Mouse (Mus musculus) gastrocnemius, adult 18-20 months (tissue): ENCODE data around the gene Vmn1r232. TPM values are rescaled to one million over a fixed set of nuclear protein-coding genes. Genes with fewer than 3 reads are reported as not detected.

Experiments
- DNase-seq: peaks from one replicate; pipeline ENCODE4 v3.0.0; 2021; ENCODE audit warnings: low spot score
- long read RNA-seq, 2 experiments: library from polyadenylated mRNA; stranded (forward); transcript quantifications; one replicate each; pipeline ENCODE4 v2.0.0; 2021
- total RNA-seq, 2 experiments: library from RNA; stranded (reverse); gene quantifications; 2 replicates each; pipeline ENCODE4 v1.2.3; 2021

Vmn1r232 gene
- total RNA-seq = not detected
- long read RNA-seq, experiment 1 = 0 reads
- long read RNA-seq, experiment 2 = 0 reads

- no peak for DNase-seq
These were observed at the start of gene Vmn1r232 for GRCm38 (mm10) chr17:20919614-20920013. Gene Vmn1r232, minus strand, starts transcription at chr17:20919714.

GRCm38 (mm10) chr17:20966681-20967080 lies 47.2 kb upstream of the Vmn1r232 start:
- DNase-seq = peak; percentile 20

DNA sequence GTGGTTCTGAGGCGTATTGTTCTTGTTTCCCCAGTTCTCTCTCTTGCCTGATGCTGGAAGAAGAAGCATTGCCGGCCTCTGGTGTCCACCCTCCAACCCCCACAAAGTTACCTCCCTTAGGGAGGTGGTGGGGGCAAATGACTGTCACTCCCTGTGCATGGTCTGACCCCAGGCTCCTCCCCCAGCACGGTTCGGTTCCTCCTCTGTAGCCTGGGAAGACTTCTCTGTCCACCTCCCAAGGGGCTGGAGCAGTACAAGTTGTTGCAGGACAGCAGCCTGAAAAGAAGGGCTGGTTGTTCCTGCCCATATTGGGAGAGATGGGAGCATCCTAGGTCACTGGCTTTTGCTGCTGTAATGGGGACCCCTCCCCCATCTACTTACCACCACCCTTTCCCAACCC lies 45.9 kb upstream of the Vmn1r232 start:
- DNase-seq = peak; percentile 15

- no peak for DNase-seq
These were observed 40.9 kb upstream of the Vmn1r232 start for GRCm38 (mm10) chr17:20960386-20960785.

DNA sequence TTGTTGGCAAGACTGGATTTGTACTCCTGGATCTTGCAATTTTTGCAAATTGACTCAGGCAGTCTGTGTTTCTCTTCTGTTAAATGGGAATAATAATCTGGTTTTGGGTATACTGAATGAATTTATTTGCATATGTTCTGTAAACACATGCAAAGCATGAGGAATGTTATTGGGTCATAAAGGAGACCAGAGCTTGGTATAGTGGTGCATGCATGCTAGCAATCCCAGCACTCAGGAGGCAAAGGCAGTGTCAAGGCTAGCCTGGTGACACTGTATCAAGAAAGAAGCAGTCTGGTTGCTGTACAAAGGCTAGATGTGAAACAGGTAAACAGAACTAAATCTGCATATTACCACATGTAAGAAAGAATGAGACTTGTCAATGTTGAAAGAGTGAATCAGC lies 27.1 kb upstream of the Vmn1r232 start:
- no peak for DNase-seq

DNA sequence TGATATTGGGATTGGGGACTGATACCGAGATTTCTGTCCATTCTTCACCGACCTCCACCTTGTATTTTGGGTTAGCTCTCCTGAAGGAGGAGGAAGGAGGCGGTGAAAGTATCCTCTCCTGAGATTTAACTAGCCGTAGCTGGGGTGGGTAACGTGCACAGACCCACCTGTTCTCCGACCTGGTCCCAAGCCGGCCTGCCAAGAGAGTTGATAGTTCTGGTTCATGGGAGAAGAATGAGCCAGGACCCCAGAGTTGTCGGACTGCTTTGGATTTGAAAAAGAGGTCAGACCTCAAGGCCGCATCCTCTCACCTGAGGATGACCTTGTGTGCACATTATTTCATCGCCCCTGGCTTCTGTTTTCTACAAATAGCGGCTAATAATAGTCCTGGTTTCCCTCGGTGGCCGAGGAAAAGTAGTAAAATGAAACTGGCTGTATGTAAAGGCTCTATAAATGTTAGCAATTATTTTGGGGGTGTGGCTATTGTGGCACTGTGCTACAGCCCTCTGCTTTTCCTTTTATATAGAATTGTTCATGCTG lies 26.6 kb upstream of the Vmn1r232 start:
- no peak for DNase-seq

DNA sequence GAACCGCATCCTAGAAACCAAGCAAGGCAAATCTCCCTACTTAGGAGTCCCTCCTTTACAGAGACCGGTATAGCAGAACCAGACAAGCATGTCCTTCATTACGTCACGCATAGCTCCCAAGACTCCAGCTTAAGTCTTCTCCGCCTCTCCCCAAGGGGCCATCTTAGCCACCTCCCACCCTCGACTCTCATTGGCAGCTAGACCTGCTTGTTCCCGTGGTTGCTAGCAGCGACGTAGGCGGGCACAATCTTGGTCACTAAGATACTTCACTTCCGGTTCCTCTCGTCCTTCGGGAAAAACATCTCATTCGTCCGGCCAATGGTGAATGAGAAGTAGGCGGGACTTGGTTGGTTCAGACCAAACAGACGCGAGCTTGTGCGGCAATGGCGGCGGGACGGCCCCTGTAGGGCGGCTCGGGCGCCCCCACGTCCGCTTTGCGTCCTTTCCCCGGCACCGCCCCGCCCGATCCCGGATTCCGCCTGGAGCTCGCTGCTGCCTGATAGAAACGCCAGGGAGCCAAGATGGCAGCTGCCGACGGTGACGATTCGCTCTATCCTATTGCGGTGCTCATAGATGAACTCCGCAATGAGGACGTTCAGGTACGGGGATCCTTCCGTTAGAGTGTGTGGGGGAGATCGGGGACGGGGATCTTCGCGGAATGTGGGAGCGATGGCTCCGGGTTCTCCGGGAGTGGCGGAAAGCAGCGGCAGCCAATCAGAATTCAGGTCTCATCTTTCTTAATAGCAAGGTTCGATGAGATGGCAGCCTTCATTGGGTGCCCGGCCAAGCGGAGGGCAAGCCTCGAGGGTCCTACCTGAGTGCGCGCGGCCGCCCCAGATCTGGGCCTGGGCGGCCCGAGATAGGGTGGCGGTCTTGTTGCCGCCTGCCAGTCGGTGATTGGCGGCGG lies 25.7 kb upstream of the Vmn1r232 start, which contains the start of gene Ppp2r1a:
Gene Ppp2r1a, plus strand, starts transcription at position 327 of the 907 bp plus-strand sequence.
- peak; percentile 100 for DNase-seq

DNA sequence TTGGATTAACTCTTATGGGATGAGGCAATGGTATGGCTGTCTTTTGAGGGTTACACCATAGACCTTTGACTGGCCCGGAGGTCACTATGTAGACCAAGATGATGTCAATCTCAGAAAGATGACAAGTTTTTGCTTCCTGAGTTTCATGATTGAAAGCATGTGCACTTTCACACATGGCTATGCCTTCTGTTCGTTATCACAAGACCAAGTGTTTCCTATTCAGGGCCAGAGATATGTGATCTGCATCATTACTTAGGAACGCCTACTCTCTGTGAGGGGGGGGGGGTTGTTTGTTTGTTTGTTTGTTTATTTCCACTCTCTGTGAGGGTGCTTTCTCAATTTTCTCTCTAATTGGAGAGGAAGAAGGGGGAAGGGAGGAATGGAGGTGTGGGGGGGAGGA lies 24.7 kb upstream of the Vmn1r232 start:
- DNase-seq = no peak

GRCm38 (mm10) chr17:20904991-20905390 lies 14.5 kb downstream of the Vmn1r232 start, which contains the start of gene Vmn1r231:
Gene Vmn1r231, minus strand, starts transcription at chr17:20905091.
- DNase-seq = no peak

Other genes with a start within 250 kb of the Vmn1r232 start
- gene Vmn1r226, start 236.9 kb downstream of the Vmn1r232 start, total RNA-seq = not detected
- not detected for gene Vmn1r227, start 189.9 kb downstream of the Vmn1r232 start, total RNA-seq
- gene Vmn1r228, start 133.6 kb downstream of the Vmn1r232 start, total RNA-seq = not detected
- gene Vmn1r229, start 108.2 kb downstream of the Vmn1r232 start, total RNA-seq = not detected
- not detected for gene Vmn1r230, start 79.3 kb downstream of the Vmn1r232 start, total RNA-seq
- not detected for gene Vmn1r231, start 14.6 kb downstream of the Vmn1r232 start, total RNA-seq
- gene Ppp2r1a, start 25.6 kb upstream of the Vmn1r232 start, total RNA-seq = 100 to 1,000 TPM in 1 of 2 experiments, 10 to 100 TPM in 1; 94.8 to 112 TPM
- not detected for gene Vmn1r233, start 76.8 kb upstream of the Vmn1r232 start, total RNA-seq
- gene Zfp160, start 89.2 kb upstream of the Vmn1r232 start, total RNA-seq = 1 to 10 TPM; 5.6 to 6.6 TPM